Mouse (Mus musculus): ENCODE data around the gene Camk1g. TPM values are rescaled to one million over a fixed set of nuclear protein-coding genes. Genes with fewer than 3 reads are reported as not detected.

The Camk1g gene
- polyA plus RNA-seq, 1 experiment: not detected

DNA sequence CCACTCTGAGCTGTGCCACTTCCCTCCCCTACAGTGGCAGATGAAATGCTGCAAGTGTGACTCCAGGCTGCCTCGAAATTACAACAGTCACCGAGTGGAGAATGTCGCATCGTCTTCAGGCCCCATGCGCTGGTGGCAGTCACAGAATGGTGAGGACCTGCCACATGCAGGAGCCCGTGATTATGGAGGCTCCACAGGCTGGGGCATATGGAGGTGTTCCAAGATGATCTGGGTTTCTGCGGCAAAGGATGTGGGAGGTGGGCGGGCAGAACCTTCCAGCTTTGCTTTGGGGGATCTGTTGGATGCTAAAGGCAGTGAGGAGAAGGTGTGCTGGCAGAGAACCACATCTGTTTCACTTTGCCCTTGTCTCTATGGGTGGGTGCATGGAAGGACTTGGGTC lies 49.7 kb downstream of the Camk1g start:
- no peak overlapping the region for H3K4me3 ChIP-seq (replicated peaks)
- H3K36me3 ChIP-seq (ENCODE audit: control insufficient read depth): no peaks in the 10 kb centered on the region
- H3K27me3 ChIP-seq (ENCODE audit: control insufficient read depth): no peaks in the 10 kb centered on the region
- TF ChIP-seq GATA1 (IDR thresholded peaks at IDR 0.05; ENCODE audit: low read length) (no peak), TAL1 (IDR thresholded peaks at IDR 0.05; ENCODE audit: low read length) (no peak)
- no peaks in the 10 kb centered on the region for H3K9me3 ChIP-seq (ENCODE audit: control insufficient read depth, low read length)
- H3K4me1 ChIP-seq (ENCODE audit: control insufficient read depth): no peaks in the 10 kb centered on the region

DNA sequence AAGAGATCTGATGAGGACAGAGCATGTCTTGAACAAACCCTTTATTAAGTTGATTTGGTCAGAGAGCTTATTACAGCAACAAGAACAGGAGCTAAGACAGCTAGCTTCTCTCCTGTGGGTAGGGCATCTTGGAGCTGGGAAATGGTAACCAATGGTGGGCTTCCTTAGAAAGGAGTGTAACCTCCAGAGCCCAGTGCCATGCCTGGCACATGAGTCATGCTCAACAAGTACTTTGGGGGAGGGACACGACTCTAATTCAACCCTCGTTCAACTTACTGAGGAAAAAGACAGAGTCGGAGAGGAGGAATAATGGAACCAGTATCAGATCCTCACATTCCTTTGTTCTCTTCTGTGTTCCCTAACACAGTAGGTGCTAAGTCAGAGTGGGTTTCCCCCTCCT lies 50.4 kb downstream of the Camk1g start:
- Histone ChIP-seq H3K4me3 (replicated peaks) (no peak overlapping the region), H3K4me1 (ENCODE audit: control insufficient read depth) (no peaks in the 10 kb centered on the region), H3K36me3 (ENCODE audit: control insufficient read depth) (no peaks in the 10 kb centered on the region), H3K9me3 (ENCODE audit: control insufficient read depth, low read length) (no peaks in the 10 kb centered on the region), H3K27me3 (ENCODE audit: control insufficient read depth) (no peaks in the 10 kb centered on the region)
- TF ChIP-seq TAL1 (IDR thresholded peaks at IDR 0.05; ENCODE audit: low read length) (no peak), GATA1 (IDR thresholded peaks at IDR 0.05; ENCODE audit: low read length) (no peak)

DNA sequence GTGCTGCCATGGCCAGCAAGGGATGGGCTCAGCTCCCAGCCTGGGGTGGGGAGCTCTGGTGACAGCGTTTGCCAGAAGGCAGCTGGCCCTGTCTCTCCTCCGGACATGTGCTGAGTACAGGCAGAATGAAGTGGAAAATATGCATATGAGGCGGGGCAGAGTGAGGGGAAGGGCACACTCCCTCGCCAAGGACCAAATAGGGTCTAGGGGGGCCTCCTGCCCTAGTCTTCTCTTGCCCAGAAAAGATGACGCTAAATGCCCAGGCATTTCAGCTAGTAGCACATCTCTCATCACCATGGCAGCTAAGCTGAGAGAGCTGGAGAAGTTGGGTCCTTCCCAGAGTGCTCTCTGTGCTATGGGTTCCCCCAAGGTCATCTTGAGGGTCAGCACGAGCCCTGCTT lies 52.9 kb downstream of the Camk1g start:
- TF ChIP-seq TAL1 (IDR thresholded peaks at IDR 0.05; ENCODE audit: low read length) (no peak), GATA1 (IDR thresholded peaks at IDR 0.05; ENCODE audit: low read length) (no peak)
- Histone ChIP-seq H3K9me3 (ENCODE audit: control insufficient read depth, low read length) (no peaks in the 10 kb centered on the region), H3K27me3 (ENCODE audit: control insufficient read depth) (no peaks in the 10 kb centered on the region)

DNA sequence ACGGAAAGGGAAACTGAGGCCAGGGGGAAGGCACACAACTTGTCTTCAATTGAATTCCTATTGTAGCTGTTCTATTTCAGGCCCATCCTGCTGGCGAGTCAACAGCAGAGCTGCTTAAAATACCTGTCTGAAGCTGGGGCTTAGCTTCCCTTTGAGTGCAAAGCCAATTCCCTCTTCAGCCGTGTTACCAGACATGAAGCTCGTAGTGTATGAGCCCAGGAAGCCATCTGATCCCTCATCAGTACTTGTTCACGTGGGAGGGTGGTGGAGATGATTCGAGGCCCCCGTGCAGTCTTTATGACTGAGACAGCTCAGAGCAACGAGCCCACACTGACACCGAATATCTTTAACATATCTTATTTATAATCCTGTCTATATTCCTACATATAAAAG lies 53.7 kb downstream of the Camk1g start:
- no peaks in the 10 kb centered on the region for H3K4me1 ChIP-seq (ENCODE audit: control insufficient read depth)
- no peaks in the 10 kb centered on the region for H3K27me3 ChIP-seq (ENCODE audit: control insufficient read depth)
- TF ChIP-seq GATA1 (IDR thresholded peaks at IDR 0.05; ENCODE audit: low read length) (no peak), TAL1 (IDR thresholded peaks at IDR 0.05; ENCODE audit: low read length) (no peak)
- no peak overlapping the region for H3K4me3 ChIP-seq (replicated peaks)
- no peaks in the 10 kb centered on the region for H3K9me3 ChIP-seq (ENCODE audit: control insufficient read depth, low read length)
- no peaks in the 10 kb centered on the region for H3K36me3 ChIP-seq (ENCODE audit: control insufficient read depth)

More for the DNA sequence above, 52.9 kb downstream of the Camk1g start:
- no peak overlapping the region for H3K4me3 ChIP-seq (replicated peaks)
- H3K4me1 ChIP-seq (ENCODE audit: control insufficient read depth): no peaks in the 10 kb centered on the region
- no peaks in the 10 kb centered on the region for H3K36me3 ChIP-seq (ENCODE audit: control insufficient read depth)

DNA sequence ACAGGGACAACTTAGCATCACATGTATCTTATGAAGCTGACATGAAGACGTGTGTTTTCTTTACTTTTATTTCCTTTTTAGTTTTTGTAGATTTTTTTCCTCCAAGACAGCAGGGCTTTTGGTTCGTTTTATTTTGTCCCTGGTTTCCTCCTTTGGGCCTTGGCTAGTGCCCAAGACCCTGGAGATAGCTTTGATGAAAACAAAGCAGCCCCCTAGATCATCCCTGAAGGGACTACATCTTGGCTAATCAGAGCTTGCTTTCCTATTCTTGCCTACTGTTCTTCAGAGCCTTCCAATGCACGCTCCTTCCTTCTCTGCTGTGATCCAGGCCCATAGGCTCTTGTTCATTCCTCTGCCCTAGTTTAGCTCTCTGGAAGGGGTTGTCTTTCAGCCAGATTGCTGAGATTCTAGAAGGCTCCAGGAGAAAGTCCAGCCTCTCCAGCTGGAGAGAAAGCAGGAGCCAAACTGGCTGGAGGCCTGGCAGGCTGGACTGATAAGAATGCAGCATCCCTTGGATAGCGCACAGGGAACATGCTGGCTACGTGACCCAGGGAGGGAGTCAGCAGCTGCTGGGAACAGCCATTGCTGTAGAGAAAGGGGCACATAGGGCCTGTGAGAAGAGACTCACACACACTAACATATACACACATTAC lies 54.3 kb downstream of the Camk1g start:
- no peaks in the 10 kb centered on the region for H3K36me3 ChIP-seq (ENCODE audit: control insufficient read depth)
- no peaks in the 10 kb centered on the region for H3K4me1 ChIP-seq (ENCODE audit: control insufficient read depth)
- H3K27me3 ChIP-seq (ENCODE audit: control insufficient read depth): no peaks in the 10 kb centered on the region
- no peaks in the 10 kb centered on the region for H3K9me3 ChIP-seq (ENCODE audit: control insufficient read depth, low read length)
- H3K4me3 ChIP-seq (replicated peaks): no peak overlapping the region
- no peak for TF ChIP-seq GATA1 (IDR thresholded peaks at IDR 0.05; ENCODE audit: low read length)
- TF ChIP-seq TAL1 (IDR thresholded peaks at IDR 0.05; ENCODE audit: low read length): no peak

DNA sequence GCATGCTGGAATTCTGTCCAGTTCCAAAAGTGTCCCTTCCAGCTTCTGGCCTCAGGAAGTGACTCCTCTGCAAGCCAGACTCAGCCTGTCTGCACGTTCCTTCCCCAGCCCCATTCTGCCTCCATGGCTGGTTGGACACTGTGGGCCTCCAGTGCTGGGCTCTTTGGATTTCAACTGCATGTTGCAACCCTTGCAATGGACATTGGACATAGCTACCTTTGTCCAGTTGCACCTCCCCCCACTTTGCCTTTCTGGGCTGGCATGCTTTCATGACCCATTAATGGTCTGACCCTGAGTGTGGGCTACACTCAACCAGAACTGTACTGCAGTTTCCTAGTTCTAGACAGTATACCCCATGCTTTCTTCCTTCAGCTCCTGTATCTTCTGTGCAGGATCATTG lies 58.5 kb downstream of the Camk1g start:
- Histone ChIP-seq H3K36me3 (ENCODE audit: control insufficient read depth) (no peaks in the 10 kb centered on the region), H3K4me1 (ENCODE audit: control insufficient read depth) (no peaks in the 10 kb centered on the region), H3K4me3 (replicated peaks) (no peak overlapping the region), H3K27me3 (ENCODE audit: control insufficient read depth) (no peaks in the 10 kb centered on the region), H3K9me3 (ENCODE audit: control insufficient read depth, low read length) (no peaks in the 10 kb centered on the region)
- TF ChIP-seq TAL1 (IDR thresholded peaks at IDR 0.05; ENCODE audit: low read length) (no peak), GATA1 (IDR thresholded peaks at IDR 0.05; ENCODE audit: low read length) (no peak)

DNA sequence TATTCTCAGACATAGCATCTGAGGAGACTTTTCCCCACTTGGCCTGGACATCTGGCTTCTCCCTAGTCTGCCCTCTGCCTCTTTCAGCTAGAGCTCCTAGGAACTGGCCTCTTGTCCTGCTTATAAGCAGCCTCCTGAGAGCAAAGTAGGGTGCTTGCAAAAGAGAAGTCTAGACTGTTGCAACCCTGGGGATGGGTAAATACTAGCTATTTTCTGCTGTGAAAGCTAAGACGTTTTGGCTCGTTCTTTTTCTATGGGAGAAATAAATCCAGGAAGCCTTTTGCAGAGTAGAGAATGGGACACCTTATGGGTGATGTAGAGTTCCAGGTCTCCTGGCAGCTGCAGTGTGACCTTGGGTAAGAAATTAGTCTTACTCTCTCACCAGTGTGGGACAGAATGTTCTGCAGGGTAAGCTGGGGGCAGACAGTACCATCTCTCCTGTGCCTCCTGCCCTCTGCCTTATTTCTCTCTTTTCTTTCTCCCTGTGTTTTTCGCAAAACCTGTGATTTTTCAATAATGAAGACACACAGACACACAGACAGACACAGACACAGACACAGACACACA lies 59.5 kb downstream of the Camk1g start:
- no peak overlapping the region for H3K4me3 ChIP-seq (replicated peaks)
- H3K4me1 ChIP-seq (ENCODE audit: control insufficient read depth): no peaks in the 10 kb centered on the region
- no peaks in the 10 kb centered on the region for H3K9me3 ChIP-seq (ENCODE audit: control insufficient read depth, low read length)
- no peaks in the 10 kb centered on the region for H3K27me3 ChIP-seq (ENCODE audit: control insufficient read depth)
- H3K36me3 ChIP-seq (ENCODE audit: control insufficient read depth): no peaks in the 10 kb centered on the region
- TF ChIP-seq GATA1 (IDR thresholded peaks at IDR 0.05; ENCODE audit: low read length) (no peak), TAL1 (IDR thresholded peaks at IDR 0.05; ENCODE audit: low read length) (no peak)

DNA sequence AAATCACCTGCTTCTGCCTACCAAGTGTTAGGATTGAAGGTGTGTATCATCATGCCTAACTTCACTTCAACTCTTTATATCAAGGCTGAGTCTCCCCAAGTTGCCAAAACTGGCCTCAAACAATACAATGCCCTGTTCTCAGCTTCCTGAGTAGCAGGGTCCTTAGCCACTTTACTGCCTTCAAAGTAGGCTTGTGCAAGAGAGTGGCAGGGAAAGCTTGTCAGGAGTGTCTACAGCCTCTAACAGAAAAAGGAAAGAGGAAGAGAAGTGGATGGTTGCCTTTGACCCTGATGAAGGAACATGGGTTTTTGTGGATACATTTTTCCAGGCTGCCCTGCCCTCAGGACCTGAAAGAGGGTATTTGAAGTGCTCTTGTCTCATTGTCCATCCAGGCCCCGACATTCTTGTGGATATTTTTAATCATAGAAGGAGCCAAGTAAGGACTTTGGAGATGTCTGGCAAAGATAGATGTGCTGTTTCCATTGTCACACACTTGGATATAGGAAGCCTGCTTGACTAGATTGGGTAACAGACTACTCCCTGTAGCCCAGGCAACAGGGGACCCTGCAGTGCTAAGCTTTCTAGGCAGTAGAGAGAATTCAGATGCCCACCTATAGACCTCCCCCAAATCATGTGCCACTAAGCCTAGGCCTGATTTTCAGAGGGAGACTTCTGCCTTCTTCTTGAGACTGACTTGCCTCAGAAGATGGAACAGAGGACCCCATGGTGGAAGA lies 60.1 kb downstream of the Camk1g start:
- TF ChIP-seq TAL1 (IDR thresholded peaks at IDR 0.05; ENCODE audit: low read length): no peak
- H3K36me3 ChIP-seq (ENCODE audit: control insufficient read depth): no peaks in the 10 kb centered on the region
- H3K4me1 ChIP-seq (ENCODE audit: control insufficient read depth): no peaks in the 10 kb centered on the region
- no peak overlapping the region for H3K4me3 ChIP-seq (replicated peaks)
- no peaks in the 10 kb centered on the region for H3K27me3 ChIP-seq (ENCODE audit: control insufficient read depth)
- H3K9me3 ChIP-seq (ENCODE audit: control insufficient read depth, low read length): no peaks in the 10 kb centered on the region

DNA sequence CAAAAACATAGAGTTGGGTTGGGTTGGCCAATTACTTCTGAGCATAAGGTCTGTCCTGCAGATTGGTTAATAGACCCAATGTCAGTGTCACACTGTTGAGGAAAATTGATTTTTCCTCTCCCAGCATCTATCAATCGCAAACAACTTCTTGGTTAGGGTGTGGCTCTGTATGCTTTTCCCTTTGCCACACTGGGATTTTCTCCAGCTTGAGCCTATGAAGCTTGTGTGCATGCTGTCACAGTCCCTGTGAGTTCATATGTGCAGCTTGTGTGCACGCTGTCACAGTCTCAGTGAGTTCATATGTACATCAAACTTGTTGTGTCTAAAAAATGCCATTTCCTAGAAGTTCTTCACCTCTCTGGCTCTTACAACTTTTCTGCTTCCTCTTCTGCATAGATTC lies 63.3 kb downstream of the Camk1g start:
- no peaks in the 10 kb centered on the region for H3K27me3 ChIP-seq (ENCODE audit: control insufficient read depth)
- no peaks in the 10 kb centered on the region for H3K9me3 ChIP-seq (ENCODE audit: control insufficient read depth, low read length)
- no peak overlapping the region for H3K4me3 ChIP-seq (replicated peaks)
- H3K36me3 ChIP-seq (ENCODE audit: control insufficient read depth): no peaks in the 10 kb centered on the region
- no peaks in the 10 kb centered on the region for H3K4me1 ChIP-seq (ENCODE audit: control insufficient read depth)
- TF ChIP-seq TAL1 (IDR thresholded peaks at IDR 0.05; ENCODE audit: low read length): no peak
- no peak for TF ChIP-seq GATA1 (IDR thresholded peaks at IDR 0.05; ENCODE audit: low read length)

Data from erythroblast, embryonic 14.5 days (primary cell).